Mouse (Mus musculus) NIH3T3 (cell line): ENCODE results near the gene Oprm1.

Experiments used
- DNase-seq: peaks from one replicate; pipeline ENCODE4 v3.0.0-alpha.2; 2012; ENCODE audit warnings: low read depth

Gene Oprm1

DNA sequence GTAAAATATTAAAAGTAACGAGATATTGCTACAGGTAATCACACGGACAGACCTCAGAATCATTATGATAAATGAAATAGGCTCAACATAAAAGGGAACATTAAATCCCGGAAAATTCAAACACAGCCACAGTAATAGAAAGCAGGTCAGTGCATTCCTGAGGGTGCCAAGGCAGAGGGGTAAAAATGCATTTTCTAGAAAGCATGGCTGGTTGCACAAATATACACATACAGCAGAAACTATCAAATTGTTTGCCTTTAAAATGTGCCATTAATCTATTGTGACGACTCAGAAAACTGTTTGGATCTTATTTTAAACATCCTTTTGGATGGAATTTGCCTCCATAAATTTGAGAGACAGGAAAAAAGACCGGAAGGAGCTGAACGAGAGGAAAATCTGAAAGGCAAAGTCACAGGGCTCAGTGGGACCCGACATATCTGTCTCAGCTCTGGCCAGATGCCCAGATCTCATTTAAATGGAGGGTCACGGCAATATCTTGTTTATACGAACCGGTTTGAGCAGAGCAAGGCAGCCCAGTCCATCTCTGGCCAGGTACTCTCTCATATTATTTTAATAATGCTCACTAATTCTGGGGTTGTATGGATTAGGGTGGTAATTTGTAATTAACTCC lies 289.1 kb downstream of the Oprm1 start:
- peak; percentile 43 for DNase-seq

DNA sequence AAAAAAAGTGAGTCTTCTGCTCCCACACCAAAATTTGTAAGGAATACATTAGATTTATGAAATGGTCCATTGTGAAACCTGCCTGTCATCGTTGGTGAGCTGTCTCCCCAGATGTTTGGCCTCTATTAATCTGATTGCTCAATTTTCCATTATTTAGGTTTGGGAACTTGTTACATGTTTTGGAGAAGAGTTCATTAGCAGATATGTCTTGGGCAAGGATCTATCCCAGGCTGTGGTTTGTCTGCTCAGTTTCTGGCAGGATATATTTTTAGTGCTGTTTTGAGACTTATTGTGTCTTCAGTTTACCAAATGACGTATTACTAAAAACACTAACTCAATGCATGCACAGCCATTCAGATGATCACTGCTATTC lies 289.6 kb downstream of the Oprm1 start:
- DNase-seq, result peak; percentile 52

DNA sequence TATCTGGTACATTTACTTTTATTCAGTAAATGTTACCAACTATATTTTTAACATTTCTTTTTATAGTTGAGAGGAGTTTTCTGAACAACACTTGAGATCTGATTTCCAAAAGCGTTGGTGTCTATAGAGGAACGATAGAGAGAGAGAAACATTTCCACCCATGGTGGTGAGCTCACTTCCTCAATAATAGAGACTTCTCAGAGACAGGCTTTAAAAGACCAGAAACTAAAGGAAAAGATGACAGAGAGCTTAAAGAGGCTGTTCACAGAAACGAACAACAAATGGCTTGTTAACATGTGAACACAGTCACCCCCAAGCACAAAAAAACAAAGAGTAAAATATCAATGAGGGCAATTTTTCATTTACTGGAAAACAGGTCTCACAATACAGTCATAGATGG lies 291.6 kb downstream of the Oprm1 start:
- no peak for DNase-seq

DNA sequence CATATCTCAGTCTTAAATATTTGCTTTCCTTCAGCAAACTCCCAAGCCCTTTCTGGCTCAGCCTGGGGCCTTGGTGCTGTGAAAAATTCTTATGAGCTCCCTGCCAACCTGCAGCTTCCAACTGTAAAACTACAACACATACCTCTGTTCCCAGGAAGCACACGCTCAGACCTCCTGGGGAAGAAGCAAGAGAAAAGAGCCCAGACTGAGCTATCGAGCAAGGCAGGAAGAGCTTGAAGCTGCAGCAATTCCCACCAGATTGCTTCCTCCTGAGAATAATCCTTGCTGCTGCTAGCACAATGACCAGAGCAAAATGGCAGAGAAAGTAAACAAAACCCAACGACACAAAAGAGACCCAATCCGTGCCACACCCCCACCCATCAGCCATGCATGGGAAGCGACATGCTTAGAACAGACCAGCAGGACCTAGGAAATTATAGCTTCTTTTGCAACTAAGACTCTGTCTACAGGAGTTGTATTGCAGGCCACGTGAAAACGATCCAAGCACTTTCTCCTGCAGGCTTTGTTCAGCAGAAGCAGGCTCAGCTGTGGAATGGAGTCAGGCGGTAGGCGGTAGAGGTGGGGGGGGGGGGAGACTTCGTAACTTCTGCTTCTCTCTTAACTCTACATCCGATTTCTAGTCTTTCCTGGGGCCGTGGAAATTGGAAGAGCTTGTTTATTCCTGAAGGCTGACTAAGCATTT lies 294.2 kb downstream of the Oprm1 start, which contains the start of gene Ipcef1:
Ipcef1 (minus strand) TSS at position 164 of the 703 bp plus-strand sequence.
- peak; percentile 12 for DNase-seq

DNA sequence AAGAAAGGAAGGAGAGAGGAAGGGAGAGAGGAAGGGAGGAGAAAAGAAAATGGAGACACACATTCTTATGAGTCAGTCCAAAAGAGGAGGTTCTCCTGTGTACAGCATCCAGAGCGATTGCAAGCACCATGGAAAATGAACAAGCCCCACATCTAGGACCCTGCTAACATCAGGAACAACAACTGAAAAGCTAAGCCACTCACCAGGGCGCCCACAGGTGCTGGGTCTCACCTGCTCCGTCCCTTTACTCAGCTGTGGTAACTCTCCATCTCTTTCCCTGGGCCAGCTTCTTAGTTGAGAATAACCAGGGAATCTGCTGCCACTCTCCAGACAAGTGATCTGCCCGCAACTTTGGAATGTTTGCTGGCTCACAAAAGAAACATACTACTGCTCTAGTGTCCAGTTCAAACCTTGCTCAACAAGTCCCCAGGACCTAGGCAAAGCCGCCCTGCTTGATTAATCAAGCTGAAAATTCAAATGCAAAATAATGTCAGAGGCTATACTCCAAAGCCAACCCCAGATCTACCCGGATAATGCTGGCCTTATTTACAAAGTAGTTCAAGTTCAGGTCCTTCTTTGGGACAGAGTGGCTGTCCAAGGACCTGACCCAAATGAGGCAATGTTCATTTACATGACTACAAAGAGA lies 296.4 kb downstream of the Oprm1 start:
- no peak for DNase-seq

DNA sequence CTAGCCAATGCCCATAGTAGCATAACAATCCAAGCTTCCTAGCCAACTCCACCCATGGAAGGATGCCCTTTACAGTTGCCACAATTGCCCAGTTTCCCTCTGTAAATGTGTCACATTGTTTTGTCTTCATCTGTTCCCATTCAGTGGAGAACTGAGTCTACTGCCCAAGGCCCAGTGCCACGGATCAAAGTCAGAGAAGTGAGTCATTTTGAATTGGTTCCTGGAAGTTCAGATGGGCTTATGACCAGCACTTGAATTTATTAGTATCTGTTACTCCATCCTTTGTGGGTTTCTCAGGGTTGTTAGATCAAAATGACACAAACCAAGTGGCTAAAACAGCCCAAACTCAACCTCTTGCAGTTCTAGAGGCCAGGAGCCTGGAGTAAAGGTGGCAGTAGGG lies 299.2 kb downstream of the Oprm1 start:
- DNase-seq, result peak; percentile 14

DNA sequence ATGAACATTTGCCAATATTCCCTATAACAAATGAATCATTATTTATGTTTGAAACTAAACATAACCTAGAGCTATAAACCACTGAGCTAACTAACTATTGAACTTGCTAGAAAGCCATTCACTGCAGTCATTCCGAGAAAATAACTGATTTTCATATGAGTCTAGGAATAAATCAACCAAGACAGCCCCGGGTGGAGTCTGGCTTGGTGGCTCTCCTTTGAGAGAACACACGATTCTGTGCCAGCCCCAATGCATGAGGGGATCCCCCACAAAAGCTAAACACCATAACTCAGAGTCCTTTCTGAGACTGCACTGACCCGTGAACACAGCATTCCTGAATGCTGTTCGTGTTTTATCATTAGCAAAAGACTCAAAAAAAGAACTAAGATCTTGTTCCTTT lies 302.0 kb downstream of the Oprm1 start:
- DNase-seq, result no peak

DNA sequence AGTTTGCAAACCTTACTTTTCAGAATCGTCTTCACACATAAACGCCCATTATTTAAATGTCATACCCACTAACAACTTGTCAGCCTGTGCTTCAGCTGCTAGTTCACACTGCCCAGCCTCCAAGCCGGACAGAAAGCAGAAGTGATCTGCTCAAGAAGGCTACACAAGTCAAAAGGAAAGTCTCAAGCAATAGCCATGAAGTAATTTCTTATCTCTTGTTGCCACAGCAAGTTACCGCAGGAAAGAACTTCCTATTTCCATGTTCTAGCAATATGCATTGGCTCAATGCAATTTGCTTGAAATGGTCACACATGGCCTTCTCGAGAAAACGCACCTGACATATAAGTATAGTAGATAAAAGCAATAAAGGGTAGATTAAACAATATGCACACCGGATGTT lies 304.7 kb downstream of the Oprm1 start:
- DNase-seq, result no peak

DNA sequence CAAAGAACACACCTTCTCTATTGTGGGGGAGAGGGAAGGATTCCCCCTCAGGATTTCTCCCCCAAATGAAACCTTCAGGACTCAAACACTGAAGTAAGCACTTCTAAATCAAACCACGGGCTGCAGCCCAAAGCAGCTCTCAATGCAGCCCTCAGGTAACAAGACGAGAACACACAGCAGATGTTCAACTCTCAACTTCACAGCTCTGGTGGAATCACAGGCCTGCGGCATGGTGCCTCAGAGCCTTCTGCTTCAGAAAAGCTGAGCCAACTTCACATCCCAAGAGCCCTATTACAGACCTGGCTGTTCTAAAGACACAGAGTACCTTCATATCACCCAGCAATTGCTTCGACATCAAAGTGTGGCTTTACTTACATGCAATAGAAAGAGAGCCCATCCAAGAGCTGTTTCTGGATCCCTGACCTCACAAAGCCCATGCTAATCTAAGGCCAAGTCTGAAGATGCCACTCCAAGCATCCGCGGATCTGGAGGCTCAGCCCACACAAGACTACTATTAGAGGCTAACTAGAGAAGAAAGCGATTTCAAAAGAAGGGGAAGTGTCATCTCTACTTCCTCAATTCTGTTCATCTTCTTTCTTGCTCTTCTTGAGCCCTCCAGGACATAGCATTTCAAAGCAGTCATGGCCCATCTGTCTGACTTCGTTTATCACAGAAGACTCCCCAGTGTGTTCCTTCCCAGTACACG lies 305.6 kb downstream of the Oprm1 start:
- DNase-seq, result no peak

DNA sequence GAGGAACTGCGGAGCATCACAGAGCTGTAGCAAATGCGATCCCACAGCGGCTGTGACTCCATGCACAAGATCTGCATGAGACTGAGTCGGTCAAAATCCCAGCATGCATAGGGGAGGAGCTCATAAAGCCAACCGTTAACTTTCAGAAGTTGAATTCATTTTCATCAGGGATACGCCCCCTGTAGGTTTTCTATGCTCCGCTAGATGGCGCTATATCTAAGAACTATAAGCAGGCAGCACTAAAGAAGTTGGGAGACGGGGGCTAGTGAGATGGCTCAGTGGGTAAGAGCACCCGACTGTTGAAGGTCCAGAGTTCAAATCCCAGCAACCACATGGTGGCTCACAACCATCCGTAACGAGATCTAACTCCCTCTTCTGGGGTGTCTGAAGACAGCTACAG lies 310.3 kb downstream of the Oprm1 start:
- DNase-seq, result peak; percentile 27

DNA sequence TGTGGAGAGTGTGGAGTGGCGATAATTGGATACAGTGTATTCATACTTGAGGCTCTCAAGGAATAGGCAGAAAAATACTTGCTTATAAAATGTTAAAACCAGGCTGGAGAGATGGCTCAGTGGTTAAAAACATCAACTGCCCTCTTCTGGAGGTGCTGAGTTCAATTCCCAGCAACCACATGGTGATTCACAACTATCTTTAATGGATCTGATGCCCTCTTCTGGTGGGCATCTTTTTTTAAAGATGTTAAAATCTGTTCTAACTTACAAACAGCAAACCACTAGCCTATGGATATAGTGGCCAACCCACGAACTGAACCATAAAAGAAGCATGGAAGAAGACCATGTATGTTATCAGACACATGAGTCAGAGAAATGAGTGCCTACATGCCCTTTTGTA lies 310.8 kb downstream of the Oprm1 start:
- no peak for DNase-seq

DNA sequence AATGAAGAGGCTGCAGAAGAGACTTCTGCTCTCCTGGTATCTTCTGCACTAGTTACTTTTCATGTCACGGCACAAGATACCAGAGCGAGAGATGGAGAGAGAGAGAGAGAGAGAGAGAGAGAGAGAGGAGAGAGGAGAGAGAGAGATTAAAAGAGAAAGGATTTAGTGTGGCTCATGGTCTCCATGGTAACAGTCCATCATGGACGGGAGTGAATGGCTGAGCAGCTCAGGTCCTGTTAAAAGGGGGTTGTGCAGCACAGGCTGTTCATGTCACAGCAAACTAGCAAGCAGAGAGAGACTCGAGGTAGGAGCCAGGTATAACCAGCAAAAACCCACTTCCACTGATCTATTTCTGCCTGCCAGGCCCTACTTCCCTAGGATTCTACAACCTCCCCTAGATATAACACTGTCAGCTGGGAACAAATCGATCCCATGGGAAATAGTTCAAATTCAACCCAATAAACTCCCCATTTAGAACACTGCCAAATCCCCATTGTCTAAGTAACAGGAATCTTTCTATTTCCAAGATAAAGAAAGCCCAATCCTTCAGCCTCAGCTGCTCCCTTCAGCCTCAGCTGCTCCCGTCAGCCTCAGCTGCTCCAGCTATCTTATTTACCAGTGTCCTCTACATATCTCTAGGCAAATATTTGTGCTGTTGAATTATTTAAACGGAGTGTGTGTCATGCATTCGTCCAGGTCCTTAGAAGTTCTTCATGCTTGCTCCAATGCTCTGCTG lies 312.0 kb downstream of the Oprm1 start:
- DNase-seq, result no peak

DNA sequence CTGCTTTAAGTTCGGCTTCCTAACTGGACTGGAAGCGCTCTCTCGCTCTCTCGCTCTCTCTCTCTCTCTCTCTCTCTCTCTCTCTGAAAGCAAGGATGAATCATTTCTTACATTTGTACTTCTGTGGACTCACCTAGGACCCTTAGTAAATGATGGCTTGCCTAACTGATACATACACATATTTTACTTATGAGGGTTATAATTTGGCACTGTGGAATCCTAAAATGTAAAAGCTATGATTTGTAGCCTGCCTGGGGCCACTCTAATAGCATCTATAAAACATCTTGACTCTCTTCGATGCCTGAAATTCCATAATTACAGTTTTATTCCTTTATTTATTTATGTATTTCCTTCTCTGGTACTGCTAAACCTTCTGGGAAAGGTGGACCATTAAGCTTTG lies 312.6 kb downstream of the Oprm1 start:
- DNase-seq, result no peak

DNA sequence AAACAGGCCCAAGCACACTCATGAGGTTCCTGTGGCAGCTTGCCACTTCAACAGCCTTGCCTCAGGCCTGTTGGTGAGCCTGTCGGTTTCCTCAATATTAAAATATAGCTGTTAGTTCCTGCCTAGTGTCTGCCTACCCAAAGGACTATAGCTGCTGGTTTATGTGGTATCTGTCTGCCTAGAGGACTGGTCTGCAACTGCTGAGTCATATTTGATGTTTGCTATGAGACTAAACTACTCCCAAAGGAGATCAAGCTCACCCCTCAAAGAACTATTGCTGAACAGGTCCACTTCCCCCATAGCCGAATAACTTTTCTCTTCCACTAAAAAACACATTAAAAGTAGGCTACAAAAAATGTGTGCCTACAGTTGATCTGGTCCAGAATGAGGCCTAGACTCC lies 315.9 kb downstream of the Oprm1 start:
- DNase-seq, result peak; percentile 17

DNA sequence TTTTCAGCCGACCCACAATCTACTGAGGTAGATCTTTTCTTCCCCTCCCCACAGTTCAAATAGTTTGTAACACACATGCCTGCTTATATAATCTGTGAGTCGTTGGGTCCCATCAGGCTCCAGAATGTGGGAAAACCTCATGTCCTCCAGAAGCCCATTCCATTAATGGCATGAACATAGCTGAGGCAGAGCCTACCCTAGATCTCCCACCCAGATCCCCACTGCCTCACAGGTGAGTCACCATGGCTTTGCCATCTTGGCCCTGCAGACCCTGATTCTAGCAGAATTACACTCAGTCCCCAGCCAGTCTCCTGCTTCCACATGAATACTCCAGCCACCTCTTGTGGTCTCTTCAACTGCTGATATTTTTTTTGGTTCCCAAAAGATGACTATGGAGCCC lies 317.4 kb downstream of the Oprm1 start:
- DNase-seq, result no peak

DNA sequence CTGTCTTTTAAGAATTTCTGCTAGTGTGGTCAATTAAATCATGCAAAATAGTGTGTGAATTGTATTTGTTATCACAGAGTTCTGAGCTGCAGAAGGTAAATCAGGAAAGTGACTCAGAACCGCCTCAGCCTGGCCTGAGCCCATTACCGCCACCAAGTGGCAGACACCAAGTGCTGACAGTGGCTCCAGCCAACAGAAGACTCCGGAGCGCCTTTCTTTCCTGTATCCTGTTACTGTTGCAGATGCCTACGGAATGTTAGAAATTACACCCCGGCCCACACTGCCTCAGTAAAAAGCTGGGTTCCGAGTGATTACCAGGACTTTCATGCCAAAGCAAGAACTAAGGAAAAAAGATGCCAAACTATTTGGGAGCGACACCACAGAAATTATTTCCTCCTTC lies 317.9 kb downstream of the Oprm1 start:
- DNase-seq, result peak; percentile 84

DNA sequence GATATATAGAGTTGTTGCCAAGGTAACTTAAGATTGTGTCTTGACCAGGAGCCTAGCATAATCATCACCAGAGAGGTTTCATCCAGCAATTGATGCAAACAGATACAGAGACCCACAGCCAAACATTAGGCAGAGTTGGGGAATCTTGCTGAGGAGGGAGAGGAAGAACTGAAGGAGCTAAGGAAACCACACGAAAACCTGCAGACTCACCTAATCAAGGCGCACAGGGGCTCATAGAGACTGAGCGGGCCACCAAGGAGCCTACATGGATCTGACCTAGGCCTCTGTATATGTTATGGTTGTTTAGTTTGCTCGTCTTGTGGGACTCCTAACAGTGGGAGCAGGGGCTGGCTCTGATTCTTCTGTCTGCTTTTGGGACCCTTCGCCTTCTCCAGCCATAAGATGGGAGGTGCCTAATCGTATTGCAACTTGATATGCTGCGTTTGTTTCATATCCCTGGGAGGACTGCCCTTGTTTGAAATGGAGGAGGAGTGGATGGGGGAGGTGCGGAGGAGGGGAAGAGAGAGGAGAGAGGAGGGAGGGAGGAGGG lies 318.4 kb downstream of the Oprm1 start:
- no peak for DNase-seq

DNA sequence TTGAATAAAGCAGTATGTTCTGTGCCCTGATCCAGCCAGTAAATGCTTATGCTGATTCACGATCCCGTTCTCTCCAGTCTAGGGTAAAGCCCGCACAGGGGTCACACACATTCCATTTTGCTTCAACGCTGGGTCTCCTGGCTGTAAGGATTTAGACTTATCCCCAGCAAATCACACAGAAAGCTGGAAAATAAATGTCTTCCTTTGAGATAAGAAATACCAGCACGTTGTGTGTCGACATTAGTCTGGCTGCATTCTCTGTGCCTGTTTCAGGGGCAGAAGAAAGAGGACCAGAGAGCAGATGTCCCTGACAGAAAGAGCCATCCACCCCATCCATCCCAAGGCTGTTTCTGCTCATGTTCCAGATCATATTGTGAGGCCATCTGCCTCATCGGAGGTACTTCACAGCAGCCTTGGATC lies 319.1 kb downstream of the Oprm1 start:
- DNase-seq, result no peak

DNA sequence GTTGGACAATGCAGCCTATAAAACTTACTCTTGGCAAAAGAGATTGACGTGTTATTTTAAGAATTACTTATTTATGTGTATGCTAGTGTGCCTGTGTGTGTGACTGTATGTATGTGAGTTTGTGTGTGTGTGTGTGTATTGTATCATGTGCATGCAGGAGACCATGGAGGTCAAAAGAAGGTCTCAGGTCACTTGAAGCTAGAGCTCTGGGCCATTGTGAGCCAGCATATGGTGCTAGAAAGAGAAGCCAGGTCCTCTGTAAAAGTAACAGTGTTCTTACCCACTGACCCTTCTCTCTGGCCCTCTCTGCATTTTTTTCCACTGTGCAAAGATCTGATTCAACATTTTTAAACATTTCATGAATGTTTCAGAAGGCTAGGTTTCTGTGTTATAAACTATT lies 319.7 kb downstream of the Oprm1 start:
- DNase-seq, result no peak
